Mouse (Mus musculus): Measurements from ENCODE around the gene Mki67. TPM values are rescaled to one million over a fixed set of nuclear protein-coding genes. Genes with fewer than 3 reads are reported as not detected.

The Mki67 gene
- total and polyA plus RNA-seq, 3 experiments, result 88.6 to 401 (median 271) TPM

DNA sequence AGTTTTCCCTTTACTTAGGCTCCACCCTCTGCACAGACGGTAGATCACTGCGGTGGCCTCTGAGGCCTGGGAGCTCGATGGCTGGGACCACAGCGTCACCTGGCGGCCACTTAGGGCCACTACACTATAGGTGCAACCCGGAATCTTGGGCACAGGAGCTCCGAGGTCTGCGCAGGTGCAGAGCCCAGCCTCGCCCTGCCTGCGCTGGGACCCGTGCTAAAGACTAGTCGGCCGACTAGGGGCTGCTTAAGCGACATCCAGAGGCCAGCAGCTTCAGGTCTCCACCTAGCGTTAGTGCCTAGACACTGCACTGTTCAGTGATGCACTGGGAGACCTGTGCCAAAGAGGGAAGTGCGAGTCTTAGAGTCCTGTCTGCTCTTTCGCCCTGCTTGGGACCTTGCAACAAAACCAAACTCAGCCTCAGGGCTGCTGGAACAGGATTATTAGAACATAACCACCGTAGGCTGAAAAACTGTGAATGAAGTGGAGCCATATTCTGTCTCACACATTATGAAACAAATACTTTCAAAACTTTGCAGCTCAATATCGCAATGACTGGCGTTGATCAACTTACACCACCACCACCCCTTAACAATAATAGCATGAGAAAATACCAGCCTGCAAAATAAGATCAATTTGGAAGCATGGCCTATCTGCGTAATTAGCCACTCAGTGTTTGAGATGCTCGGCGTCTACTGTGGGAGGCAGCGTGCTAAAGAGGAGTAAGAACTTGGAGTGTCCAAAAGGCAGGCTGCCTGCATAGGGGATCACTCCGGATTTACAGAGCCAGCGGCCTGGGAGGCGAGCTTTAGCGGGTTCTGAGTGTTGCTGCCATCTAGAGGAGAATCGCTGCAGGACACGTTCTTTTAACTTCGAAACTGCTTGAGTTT, 19.8 kb upstream of the Mki67 start (continued):
- no peak for TF ChIP-seq USF1 (IDR thresholded peaks at IDR 0.05; ENCODE audit: low read depth, low read length)
- TF ChIP-seq RAD21 (IDR thresholded peaks at IDR 0.05; ENCODE audit: low read depth, low read length), result peak; percentile 95
- no peak for TF ChIP-seq NELFE (IDR thresholded peaks at IDR 0.05; ENCODE audit: low read depth, low read length)
- no peak for TF ChIP-seq MEF2A (IDR thresholded peaks at IDR 0.05; ENCODE audit: extremely low read depth, insufficient replicate concordance, low read depth, low read length, poor library complexity, severe bottlenecking)
- TF ChIP-seq ZMIZ1 (IDR thresholded peaks at IDR 0.05; ENCODE audit: low read depth, low read length), result no peak
- TF ChIP-seq HCFC1 (IDR thresholded peaks at IDR 0.05; ENCODE audit: low read depth, low read length), result peak; percentile 67
- TF ChIP-seq ZKSCAN1 (IDR thresholded peaks at IDR 0.05; ENCODE audit: low read depth, low read length), result no peak
- no peak for TF ChIP-seq ZNF384 (IDR thresholded peaks at IDR 0.05; ENCODE audit: low read depth, low read length)
- peak; percentile 8 for TF ChIP-seq MXI1 (IDR thresholded peaks at IDR 0.05; ENCODE audit: low read depth, low read length)
- TF ChIP-seq ZC3H11A (IDR thresholded peaks at IDR 0.05; ENCODE audit: low read depth, low read length), result peak; percentile 83
- no peak for TF ChIP-seq MAZ (IDR thresholded peaks at IDR 0.05; ENCODE audit: low read depth, low read length)

DNA sequence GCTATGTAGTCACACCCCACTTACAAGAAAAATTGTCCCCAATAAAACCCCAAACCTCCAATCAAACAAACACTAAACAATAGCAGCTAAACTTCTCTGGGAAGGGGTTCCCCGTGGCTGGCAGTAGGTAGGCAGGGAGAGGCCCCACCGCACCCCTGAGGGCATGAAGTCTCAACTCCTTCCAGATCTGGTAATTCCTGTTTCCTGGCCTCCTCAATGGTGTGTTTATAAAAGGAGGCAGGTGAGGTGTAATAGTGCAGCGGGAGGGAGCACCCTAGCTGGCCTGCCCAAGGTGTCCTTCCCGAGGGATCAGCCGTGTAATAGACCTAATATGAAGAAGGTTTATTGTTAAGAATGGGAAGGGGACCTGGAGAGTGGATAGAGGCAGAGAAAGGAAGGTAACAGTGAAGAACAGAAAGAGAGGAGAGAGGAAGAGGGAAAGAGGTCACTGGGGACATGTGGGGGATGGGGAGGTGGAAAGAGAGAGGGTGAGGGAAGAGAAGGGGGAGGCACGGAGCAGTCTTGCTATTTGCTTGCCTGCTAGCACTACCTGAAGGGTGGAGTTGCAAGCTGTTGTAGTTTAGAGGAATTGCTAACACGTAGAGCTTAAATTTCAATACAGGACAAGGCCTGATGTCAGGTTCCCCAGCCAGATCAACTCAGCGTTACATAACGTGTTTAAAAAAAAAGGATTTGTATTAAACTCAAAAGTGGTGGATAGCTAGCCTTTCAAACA, 18.9 kb upstream of the Mki67 start:
- Histone ChIP-seq H3K27ac (ENCODE audit: control insufficient read depth, low read depth, low read length) (no peak overlapping the region), H3K4me1 (ENCODE audit: control insufficient read depth in 1 of 2, insufficient read depth in 2 of 2, low read length in 2 of 2) (peaks cover 0 to 4% of the 10 kb centered on the region in 2 experiments; a peak in 1 of 4 replicates), H3K9ac (ENCODE audit: control insufficient read depth, low read depth, low read length, poor library complexity, severe bottlenecking) (peak overlapping the region; percentile 40), H3K79me2 (ENCODE audit: control insufficient read depth, insufficient read depth, low read length, poor library complexity) (no peaks in the 10 kb centered on the region), H3K27me3 (ENCODE audit: control insufficient read depth in 1 of 2, insufficient read depth in 2 of 2, low read length in 2 of 2) (peaks cover 5 to 10% of the 10 kb centered on the region in 2 experiments), H3K36me3 (ENCODE audit: control insufficient read depth in 1 of 2, insufficient read depth in 2 of 2, low read length in 2 of 2) (peaks cover 0 to 2% of the 10 kb centered on the region in 2 experiments; a peak in 1 of 4 replicates), H3K4me3 (ENCODE audit: control insufficient read depth in 1 of 2, insufficient read depth in 1 of 2, low read depth in 2 of 2, low read length in 2 of 2) (peak overlapping the region; percentile 14 to 33; a peak in 2 of 4 replicates), H3K9me3 (replicated peaks; ENCODE audit: insufficient read depth, low read length) (no peaks in the 10 kb centered on the region)
- no peak for DNase-seq (ENCODE audit: low read depth, low spot score)
- TF ChIP-seq MAX (IDR thresholded peaks at IDR 0.05; ENCODE audit: low read length) (no peak), ZNF384 (IDR thresholded peaks at IDR 0.05; ENCODE audit: low read depth, low read length) (0 out of 2 replicates have a peak, but pooled peaks have one; percentile 35), HCFC1 (IDR thresholded peaks at IDR 0.05; ENCODE audit: low read depth, low read length) (no peak), GABPA (IDR thresholded peaks at IDR 0.05; ENCODE audit: low read depth, low read length) (no peak), NRF1 (IDR thresholded peaks at IDR 0.05; ENCODE audit: insufficient read depth, low read depth, low read length, poor library complexity, severe bottlenecking) (no peak), CTCF (IDR thresholded peaks at IDR 0.05 in 2 of 3, conservative IDR thresholded peaks at IDR 0.05 in 1 of 3; ENCODE audit: control insufficient read depth in 1 of 3, insufficient read depth in 1 of 3, low read depth in 2 of 3, low read length in 3 of 3, poor library complexity in 1 of 3, severe bottlenecking in 1 of 3) (no peak)

Data from MEL (cell line).